Mouse (Mus musculus): ENCODE results near the gene Ttc3.

DNA sequence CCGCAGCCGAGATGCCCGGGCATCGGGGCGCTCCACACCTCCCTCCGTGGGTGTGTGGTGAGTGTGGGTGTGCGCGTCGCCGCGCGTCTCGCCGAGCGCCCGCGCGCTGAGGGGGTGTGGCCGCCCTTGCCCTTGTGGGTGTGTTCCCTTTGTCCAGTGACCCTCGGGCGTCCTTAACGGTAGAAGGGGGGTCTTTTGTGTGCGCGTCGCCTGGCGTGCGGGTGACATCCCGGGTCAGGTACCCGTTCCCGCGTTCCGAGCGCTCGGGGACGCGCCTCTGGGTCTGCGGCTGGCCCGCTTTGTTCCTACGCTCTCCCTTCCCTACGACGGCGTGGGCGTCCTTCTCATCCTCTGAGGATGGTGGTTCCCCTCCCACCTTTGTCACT lies 490 bp downstream of the Ttc3 start:
- TF ChIP-seq CTCF (IDR thresholded peaks at IDR 0.05; ENCODE audit: extremely low read depth, insufficient read length, insufficient replicate concordance, low read depth, low read length) (no peak), POLR2A (IDR thresholded peaks at IDR 0.05; ENCODE audit: low read depth, low read length) (no peak)
